Mouse (Mus musculus) limb, embryonic 14.5 days (tissue): ENCODE measurements around the gene Snx11. TPM values are rescaled to one million over a fixed set of nuclear protein-coding genes. Genes with fewer than 3 reads are reported as not detected.
"Not testable (repeated sequence)": the region's sequence is repeated elsewhere in the genome, so short reads cannot be mapped to it uniquely, and the experiment has no call there.

Experiments used
- ATAC-seq: fragments of 200-750 bp; cut with Nextera tagmentation; 2 replicates; pipeline ENCODE4 v1.8.0; 2017; ENCODE audit warnings: low read depth, moderate number of reproducible peaks, moderate TSS enrichment; ENCODE audit not compliant: low FRiP score
- DNase-seq: peaks from one replicate; pipeline ENCODE4 v3.0.0-alpha.2; 2015; ENCODE audit warnings: low spot score
- H3K27ac ChIP-seq: fragments of 300-500 bp; sonication (generic); replicated peaks from 2 replicates; pipeline ENCODE4 v1.5.1; 2014; ENCODE audit warnings: low read depth, mild to moderate bottlenecking, low read length, moderate library complexity, mixed read lengths
- H3K27me3 ChIP-seq: fragments of 300-500 bp; sonication (generic); 2 replicates; pipeline ENCODE4 v1.6.1; 2014; ENCODE audit warnings: low read length, mixed read lengths; ENCODE audit not compliant: control insufficient read depth, insufficient read depth
- H3K36me3 ChIP-seq: fragments of 300-500 bp; sonication (generic); 2 replicates; pipeline ENCODE4 v1.6.1; 2014; ENCODE audit warnings: mild to moderate bottlenecking, low read length, moderate library complexity, mixed read lengths; ENCODE audit not compliant: control insufficient read depth, insufficient read depth
- H3K4me1 ChIP-seq: fragments of 300-500 bp; sonication (generic); 2 replicates; pipeline ENCODE4 v1.6.1; 2014; ENCODE audit warnings: antibody characterized with exemption, low read length, mixed read lengths; ENCODE audit not compliant: control insufficient read depth, insufficient read depth
- H3K4me2 ChIP-seq: fragments of 300-500 bp; sonication (generic); replicated peaks from 2 replicates; pipeline ENCODE4 v1.6.1; 2014; ENCODE audit warnings: low read depth, mild to moderate bottlenecking, low read length, moderate library complexity; ENCODE audit not compliant: severe bottlenecking
- H3K4me3 ChIP-seq: fragments of 300-500 bp; sonication (generic); replicated peaks from 2 replicates; pipeline ENCODE4 v1.5.1; 2014; ENCODE audit warnings: low read length
- H3K9ac ChIP-seq: fragments of 300-500 bp; sonication (generic); 2 replicates; pipeline ENCODE4 v1.6.1; 2014; ENCODE audit warnings: mild to moderate bottlenecking, low read depth, low read length, moderate library complexity; ENCODE audit not compliant: severe bottlenecking
- H3K9me3 ChIP-seq: fragments of 300-500 bp; sonication (generic); 2 replicates; pipeline ENCODE4 v1.6.1; 2016; ENCODE audit warnings: low read length; ENCODE audit not compliant: control insufficient read depth
- POLR2A ChIP-seq: fragments of 200-500 bp; IDR thresholded peaks from 2 replicates; pipeline ENCODE4 v1.8.0; 2012; ENCODE audit warnings: inconsistent platforms, mild to moderate bottlenecking, moderate library complexity, borderline replicate concordance; ENCODE audit not compliant: insufficient read depth, insufficient read length; ENCODE audit errors: extremely low read depth
- WGBS: fragments of 180-500 bp; shearing (Covaris S2); extraction: QIAGEN DNeasy Blood & Tissue Kit; methylation state at CpG from one replicate; pipeline ENCODE4 v1.1.7; 2014; 5-methylcytosine and 5-hydroxymethylcytosine counted together
- polyA plus RNA-seq, 2 experiments: library from polyadenylated mRNA; depleted of rRNA in 1 of 2; stranded (reverse) in 1 of 2; unstranded in 1 of 2; fragments of >200 nt; fragmentation: Nextera tagmentation in 1 of 2; extraction: Ambion mirVana in 1 of 2; gene quantifications; 2 replicates each; pipeline versions ENCODE4 v1.2.1 to v1.2.3; 2012 to 2014

Gene Snx11
- polyA plus RNA-seq, 2 experiments = 11.9 to 28.3 TPM

- Histone ChIP-seq H3K9ac (no peak overlapping the region), H3K36me3 (0 out of 2 replicates have a peak, but pooled peaks cover 3% of the 10 kb centered on the region), H3K4me2 (no peak overlapping the region), H3K27ac (no peak overlapping the region), H3K4me3 (no peak overlapping the region), H3K4me1 (peaks cover 12% of the 10 kb centered on the region), H3K27me3 (no peaks in the 10 kb centered on the region), H3K9me3 (no peaks in the 10 kb centered on the region)
- WGBS = 34% methylated on average over 9 of the region's 9 CpGs
- DNase-seq (no peak), ATAC-seq (no peak)
- no peak for TF ChIP-seq POLR2A
Observed at GRCm38 (mm10) chr11:96786731-96787450, 9.5 kb upstream of the Snx11 start.

- not testable (repeated sequence) for H3K36me3 ChIP-seq, H3K4me1 ChIP-seq, H3K27ac ChIP-seq, H3K9me3 ChIP-seq, H3K9ac ChIP-seq, ATAC-seq, H3K4me3 ChIP-seq, H3K4me2 ChIP-seq, H3K27me3 ChIP-seq
- 14% methylated on average over 7 of the region's 7 CpGs for WGBS
- DNase-seq = peak; percentile 52
Observed at GRCm38 (mm10) chr11:96784847-96785246, 7.5 kb upstream of the Snx11 start.

- WGBS = 80% methylated on average over 2 of the region's 2 CpGs
- ATAC-seq (no peak), DNase-seq (no peak)
- peaks cover 5% of the 10 kb centered on the region; the same call in 1 of the 2 replicates for H3K4me1 ChIP-seq
- no peaks in the 10 kb centered on the region for H3K27me3 ChIP-seq
- H3K36me3 ChIP-seq = no peaks in the 10 kb centered on the region
- H3K4me2 ChIP-seq = no peak overlapping the region
- no peak overlapping the region for H3K27ac ChIP-seq
- H3K4me3 ChIP-seq = no peak overlapping the region
- no peaks in the 10 kb centered on the region for H3K9me3 ChIP-seq
- TF ChIP-seq POLR2A = no peak
- no peak overlapping the region for H3K9ac ChIP-seq
Observed at GRCm38 (mm10) chr11:96781425-96781824, 4.1 kb upstream of the Snx11 start.

GRCm38 (mm10) chr11:96780306-96780705 lies 2.9 kb upstream of the Snx11 start:
- Histone ChIP-seq H3K36me3 (no peaks in the 10 kb centered on the region), H3K27me3 (no peaks in the 10 kb centered on the region), H3K4me1 (peaks cover 6% of the 10 kb centered on the region; the same call in 1 of the 2 replicates), H3K4me2 (no peak overlapping the region), H3K4me3 (no peak overlapping the region), H3K9me3 (no peaks in the 10 kb centered on the region), H3K27ac (no peak overlapping the region), H3K9ac (no peak overlapping the region)
- no peak for DNase-seq
- 70% methylated on average over 5 of the region's 5 CpGs for WGBS
- TF ChIP-seq POLR2A = no peak
- ATAC-seq = no peak

- H3K27ac ChIP-seq = 0 out of 2 replicates have a peak overlapping the region, but pooled peaks have one; percentile 27
- not testable (repeated sequence) for H3K27me3 ChIP-seq, DNase-seq, H3K36me3 ChIP-seq, H3K4me1 ChIP-seq, ATAC-seq, H3K9me3 ChIP-seq
- 67% methylated on average over 10 of the region's 10 CpGs for WGBS
- peak overlapping the region; percentile 58 for H3K9ac ChIP-seq
- H3K4me3 ChIP-seq = peak overlapping the region; percentile 65
- H3K4me2 ChIP-seq = peak overlapping the region; percentile 75
Observed at GRCm38 (mm10) chr11:96778061-96778627, 785 bp upstream of the Snx11 start.
